Mouse (Mus musculus) neutrophil, adult 5-6 weeks (primary cell): Measurements from ENCODE around the gene Tmem102. TPM values are rescaled to one million over a fixed set of nuclear protein-coding genes. Genes with fewer than 3 reads are reported as not detected.

Experiments used
- ATAC-seq: fragments of 151-379, 151-347 bp; 2 replicates; pipeline ENCODE4 v1.8.0; 2017; ENCODE audit warnings: mild to moderate bottlenecking, moderate TSS enrichment; ENCODE audit not compliant: insufficient number of reproducible peaks, poor library complexity, low FRiP score, severe bottlenecking; ENCODE audit errors: extremely low read depth
- total RNA-seq: library from RNA; stranded (forward); fragments of 200-1000 nt; gene quantifications from 2 replicates; pipeline ENCODE4 v1.2.3, GENCODE M21; 2017

The Tmem102 gene
- total RNA-seq, 1 experiment from 2014 or later = 0.58 TPM

DNA sequence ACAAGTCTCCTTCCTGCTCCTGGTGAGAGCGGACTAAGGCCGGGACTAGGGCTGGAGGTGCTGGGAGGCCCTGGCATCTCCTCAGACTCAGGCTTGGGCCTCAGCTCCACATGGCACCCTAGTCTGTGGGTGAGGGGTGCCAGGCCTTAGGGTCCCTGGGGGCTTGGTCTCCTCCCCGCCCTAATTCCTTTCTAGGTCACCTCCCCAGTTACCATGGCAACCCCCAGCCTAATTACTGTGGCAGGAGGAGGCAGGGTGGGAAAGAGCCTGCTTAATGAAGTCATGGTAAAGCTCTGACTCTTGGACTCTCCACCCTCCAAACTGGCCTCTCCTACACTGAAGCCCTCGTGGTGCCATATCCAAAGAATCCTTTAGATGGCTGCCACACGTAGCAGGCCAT is 23.4 kb upstream of the Tmem102 start:
- no peak for ATAC-seq

DNA sequence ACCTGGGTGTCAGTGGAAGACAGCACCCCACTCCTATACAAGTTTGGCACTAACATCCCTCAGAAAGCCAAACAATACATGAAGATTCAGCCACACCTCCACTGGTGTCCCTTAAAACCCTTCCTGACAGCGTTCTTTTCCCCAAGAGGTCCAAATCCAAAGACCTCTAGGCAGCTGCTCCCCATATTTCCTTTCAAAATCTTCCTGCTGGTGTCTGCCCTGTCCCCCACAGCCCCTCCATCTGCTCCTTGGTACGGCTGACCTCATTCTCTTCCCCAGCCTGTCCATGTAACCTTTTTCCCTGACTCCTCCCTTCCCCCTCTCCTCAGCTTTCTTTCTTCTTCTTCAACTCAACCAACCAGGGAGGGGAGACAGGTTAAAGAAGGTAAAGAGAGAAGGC is 18.0 kb upstream of the Tmem102 start:
- ATAC-seq = no peak

DNA sequence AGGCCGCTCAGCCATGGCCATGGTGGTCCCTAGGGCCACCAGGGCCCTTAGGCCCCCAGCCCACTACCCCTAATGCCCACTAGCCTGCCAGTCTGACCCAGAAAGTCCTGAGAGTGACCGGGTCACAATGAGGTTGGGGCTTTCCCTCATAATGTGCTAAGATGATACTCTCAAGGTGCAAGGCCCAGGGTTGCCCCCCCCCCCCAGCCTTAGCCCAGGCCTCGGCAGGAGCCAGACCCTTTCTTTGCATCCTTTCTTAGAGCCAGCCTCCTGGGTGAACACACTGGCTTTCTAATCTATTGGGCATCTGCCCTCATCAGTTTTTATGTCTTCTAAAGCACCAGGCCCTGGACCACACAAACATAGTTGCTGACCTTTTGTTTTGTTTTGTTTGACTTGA is 16.7 kb upstream of the Tmem102 start, which contains the start of gene Spem1:
TSS of gene Spem1 (minus strand) at position 101 of the 400 bp plus-strand sequence.
- ATAC-seq = no peak

DNA sequence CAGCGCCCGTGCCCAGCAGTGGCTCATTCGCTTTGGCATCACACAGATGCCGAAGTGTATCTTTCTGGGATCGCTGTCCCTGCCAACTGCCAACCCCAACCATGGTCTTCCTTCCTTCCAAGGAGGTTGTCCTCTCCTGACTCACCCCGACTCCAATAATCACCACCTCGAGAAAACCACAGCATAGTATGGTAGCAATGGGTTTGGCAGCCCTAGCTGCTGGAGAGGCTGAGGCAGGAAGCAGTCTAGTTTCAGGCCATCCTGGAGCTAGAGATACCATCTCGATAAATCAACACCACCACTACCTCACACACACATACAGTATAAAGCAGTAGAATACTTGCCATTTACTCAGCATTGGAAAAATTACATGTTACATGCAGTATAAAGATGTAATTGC is 13.4 kb upstream of the Tmem102 start:
- no peak for ATAC-seq

DNA sequence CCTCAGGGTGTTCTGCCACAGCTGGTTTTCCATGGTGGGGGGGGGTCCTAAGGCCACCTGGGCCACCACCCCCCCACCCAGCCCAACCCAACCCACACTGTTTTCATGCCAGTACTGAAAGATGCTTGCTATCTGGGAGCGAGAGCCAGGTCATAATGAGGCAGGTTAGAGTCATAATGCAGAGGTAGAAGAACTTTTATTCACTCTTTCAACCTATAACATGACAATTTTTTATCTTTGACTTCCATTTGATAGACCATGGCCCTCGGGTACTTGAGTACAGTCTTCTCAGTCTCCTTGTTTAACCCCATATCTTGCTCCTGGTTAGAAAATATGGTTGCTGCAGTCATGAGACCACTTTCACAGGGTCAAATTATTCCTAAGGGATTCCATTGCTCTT is 12.9 kb upstream of the Tmem102 start, which contains the start of gene Spem2:
TSS of gene Spem2 (minus strand) at position 101 of the 400 bp plus-strand sequence.
- no peak for ATAC-seq

DNA sequence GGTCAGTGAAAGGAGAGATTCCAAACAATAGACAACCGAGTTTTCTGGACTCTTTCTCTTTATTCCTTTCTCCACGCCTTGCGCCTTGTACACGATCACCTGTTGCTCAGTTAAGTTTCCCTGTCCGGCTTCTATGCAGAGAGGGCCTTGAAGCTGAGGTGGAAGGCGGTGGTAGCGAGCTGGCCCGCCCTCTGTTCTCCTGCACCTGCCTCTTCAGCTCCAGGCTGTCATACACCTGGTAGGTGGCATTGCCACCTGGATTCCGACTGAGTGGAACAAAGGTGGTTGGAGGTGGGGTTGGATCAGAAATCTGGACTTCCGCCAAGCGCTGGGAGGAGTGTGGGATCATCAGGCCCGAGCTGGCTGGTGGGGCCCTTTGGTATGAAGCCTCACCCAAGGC is 11.1 kb upstream of the Tmem102 start:
- ATAC-seq = no peak

DNA sequence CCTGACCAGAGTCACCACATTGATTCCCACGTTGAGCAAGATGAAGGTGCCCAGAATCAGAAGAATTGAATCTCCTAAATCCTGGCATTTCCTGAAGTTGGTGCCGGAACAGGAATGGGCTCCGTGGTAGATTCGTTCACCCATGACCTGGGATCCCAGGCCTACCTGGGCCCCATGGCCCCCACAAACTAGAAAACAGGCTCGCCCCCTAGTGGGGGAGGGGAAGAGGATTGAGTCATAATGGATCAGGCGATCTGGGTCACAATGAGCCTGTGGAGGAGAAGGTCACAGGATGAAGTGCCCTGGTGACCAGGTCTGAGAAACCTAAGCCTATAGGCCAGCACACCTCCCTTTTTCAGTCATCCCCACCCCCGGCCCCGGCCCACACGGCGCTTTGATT is 9.7 kb upstream of the Tmem102 start, which contains the start of gene Gm39566:
TSS of gene Gm39566 (minus strand) at position 144 of the 400 bp plus-strand sequence.
- ATAC-seq = no peak

DNA sequence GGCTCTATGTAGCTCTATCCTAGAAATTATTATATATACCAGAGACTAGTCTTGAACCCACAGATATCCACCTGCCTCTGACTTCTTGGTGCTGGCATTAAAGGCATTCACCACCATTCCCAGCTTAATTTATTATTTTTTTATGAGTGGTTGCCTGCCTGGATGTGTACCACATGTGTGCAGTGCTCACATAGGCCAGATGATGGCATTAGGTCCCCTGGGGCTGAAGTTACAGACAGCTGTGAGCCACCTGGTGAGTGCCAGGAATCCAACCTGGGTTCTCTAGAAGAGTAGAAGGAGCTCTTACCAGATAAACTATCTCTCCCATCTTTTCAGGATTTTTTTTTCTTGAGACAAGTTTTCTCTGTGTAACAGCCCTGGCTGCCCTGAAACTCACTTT is 4.9 kb upstream of the Tmem102 start:
- ATAC-seq = no peak

DNA sequence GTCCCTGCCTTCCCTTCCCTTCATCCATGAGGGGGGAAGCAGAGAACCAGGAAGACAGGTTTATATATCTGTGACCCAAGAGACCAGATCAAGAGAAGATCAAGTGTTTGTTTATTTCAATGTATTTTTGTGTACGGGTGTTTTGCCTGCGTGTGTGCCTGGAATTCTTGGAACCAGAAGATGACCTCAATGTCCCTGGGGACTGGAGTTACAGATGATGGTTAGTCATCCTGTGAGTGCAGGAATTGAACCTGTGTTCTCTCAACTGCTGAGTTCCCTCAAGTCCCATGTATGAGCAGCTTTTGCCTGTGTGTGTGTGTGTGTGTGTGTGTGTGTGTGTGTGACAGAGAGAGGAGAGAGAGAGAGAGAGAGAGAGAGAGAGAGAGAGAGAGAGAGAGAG is 2.2 kb upstream of the Tmem102 start:
- no peak for ATAC-seq

DNA sequence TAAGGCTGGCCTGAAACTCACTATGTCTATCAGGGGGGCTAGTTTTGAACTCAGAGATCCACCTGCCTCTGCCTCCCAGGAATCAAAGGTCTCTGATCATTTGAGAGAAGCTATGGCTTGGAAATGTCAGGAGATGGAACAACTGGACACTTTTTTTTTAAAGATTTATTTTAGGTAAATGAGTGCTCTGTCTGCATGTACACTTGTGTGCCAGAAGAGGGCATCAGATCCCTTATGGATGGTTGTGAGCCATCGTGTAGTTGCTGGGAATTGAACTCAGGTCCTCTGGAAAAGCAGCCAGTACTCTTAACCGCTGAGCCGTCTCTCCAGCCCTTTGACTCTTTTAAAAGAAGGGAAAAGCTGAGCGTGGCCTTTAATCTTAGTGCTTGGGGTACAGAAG is 954 bp upstream of the Tmem102 start:
- no peak for ATAC-seq

DNA sequence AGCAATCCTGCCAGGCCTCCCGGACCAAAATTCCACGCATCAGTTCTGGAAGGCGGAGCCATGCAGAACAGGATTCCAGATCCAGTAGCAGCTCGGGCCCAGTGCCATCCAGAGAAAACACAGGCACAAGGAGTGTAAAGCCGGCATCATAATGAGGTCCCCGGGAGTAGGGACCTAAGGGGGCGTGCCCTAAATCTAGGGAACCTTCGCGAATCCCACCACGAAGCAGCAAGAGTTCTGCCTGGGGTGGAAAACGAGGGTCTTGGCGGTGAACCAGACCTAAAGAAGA is 828 bp downstream of the Tmem102 start:
- ATAC-seq = no peak

DNA sequence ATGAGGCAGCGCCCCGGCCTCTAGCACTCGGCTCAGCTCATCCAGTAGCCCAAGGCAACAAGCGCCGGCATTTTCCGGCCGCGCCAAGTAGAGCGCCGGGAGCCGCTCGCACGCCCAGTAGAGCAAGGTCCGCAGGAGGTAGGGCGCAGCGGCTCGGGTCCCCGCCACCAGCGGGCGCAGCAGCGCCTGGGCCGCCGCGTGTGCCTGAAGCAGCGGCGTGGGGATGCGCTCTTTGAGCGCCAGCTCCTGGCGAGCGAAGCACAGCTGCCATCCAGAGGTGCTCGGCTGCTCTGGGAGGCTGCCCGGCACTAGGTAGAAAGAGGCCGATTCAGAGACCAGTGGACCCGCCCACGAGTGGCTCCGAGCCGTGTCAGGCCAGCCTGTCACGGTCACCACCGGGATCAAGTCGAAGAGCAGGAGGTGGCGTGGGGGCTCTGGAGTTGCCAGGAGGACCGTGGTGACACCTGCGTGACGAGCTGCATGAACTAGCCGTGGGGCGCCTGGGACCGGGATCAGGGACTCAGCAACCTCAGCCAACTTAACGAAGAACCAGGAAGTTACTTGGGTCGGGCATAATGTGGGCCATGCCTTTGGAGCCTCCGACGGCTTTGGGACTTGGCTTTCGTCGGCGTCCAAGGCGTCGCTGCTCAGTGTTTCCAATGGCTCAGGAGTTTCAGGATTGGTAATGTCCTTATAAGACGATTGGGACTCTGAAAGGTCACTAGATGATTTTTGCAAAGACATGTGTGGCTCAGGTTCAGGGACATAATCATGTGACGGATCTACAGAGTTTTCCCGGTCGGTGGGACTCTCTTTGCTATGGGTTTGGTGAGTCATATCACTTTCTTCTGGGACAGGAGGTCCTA is 1.4 kb downstream of the Tmem102 start:
- ATAC-seq = peak; percentile 43

DNA sequence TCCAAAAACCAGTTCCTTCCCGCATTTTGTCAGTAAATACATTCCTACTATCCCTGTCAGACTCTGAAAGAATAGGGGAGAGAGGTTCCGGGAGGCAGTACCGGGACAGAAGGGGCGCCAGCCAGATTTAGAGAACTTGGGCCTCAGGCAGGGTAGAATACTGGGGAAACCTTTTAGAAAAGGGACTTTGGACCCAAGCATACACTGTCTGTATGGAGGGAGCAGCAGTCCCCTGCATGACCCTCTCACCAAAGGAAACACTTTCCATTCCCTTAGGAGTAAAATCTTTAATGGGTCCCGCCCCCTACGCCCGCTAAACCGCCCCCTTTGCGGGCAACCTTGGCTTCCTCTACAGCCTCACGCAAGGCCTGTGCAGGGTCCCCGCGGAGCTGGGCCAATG is 2.1 kb downstream of the Tmem102 start:
- ATAC-seq = no peak

DNA sequence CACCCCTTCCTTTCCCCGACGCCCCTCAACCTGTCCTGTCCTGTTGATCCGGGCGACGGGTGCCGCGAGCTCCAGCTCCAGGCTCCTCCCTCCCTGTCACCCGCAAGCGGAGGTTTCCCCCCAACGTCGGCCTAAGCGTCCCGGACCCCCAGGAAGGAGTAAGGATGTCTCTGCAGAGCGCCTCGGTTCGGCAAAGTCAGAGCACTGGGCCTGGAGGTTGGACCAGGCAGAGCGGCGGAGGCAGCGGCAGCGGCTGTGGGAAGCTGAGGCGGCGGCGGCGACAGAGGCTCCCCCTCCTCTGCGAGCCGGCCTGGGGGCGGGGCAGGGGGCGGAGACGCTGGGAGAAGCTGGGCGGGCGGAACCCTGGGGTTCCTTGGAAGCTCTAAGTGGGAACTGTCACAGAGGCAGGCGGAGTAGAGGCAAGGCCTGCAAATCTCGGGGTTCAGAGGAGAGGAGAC is 2.7 kb downstream of the Tmem102 start:
- no peak for ATAC-seq

DNA sequence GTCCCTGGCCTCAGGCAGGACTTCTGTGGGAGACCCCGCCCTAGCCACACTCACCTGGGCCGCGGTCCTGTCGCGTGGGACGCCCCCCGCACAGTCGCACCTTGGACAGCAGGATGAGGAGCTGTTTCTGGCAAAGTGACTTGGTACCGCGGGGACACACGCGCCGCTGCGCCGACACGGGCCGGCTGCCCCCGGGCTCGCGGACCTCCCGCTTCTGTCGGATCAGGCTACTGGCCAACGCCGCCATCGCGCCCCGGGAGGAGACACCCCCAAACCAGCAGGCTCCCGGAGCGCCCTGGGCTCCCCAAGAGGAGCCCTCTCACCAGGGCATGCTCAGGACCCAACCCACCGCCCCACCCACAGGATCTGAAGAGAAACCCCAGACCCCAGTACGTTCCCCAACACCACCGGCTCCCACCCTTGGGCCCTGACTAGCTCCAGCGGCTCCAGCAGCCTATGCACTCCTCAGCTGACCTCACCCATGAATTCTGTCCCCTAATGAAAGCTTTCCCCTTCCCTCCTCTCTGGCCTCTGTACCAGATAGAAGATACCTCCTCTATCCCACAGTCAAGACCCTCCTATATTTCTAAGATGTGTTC is 3.9 kb downstream of the Tmem102 start, which contains the start of gene Fgf11:
TSS of gene Fgf11 (minus strand) at position 479 of the 599 bp plus-strand sequence.
- ATAC-seq = no peak

DNA sequence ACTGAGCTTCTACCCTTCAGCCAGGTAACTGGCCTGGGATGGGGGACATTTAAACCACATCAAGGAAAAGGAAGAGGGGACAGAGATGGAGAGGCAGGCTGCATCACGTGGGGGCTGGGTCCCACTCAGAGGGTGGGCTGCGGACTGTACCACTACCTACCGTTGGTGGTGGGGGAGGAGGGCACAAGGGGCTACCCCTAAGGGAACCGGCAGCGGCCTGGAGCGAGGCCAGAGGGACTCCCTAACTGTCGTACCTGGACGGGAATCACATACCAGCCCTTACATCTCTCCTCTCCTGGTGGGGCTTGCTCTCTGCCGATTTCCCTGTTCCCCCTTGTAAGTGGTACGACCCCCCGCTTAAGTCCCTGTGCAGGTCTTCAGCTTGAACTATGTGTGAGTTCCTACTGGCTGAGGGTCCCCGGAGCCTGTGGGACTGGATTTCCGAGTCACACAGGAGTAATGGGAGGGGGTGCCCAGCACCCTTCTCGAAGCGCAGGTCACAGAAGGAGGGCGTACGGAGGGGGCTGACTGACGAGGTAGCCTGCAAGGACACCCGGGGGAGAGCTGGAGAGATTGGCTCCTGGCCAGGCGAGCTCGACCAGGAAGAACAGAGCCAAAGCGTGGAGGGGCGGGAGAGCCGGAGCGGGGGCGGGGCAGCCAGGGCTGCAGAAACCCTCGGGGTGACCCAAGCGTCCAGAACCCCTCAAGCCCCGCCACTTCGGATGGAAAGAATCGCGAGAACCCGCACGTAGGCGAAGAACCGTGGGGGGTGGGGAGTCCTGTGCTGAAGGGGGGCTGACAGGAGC is 4.8 kb downstream of the Tmem102 start:
- ATAC-seq = no peak

DNA sequence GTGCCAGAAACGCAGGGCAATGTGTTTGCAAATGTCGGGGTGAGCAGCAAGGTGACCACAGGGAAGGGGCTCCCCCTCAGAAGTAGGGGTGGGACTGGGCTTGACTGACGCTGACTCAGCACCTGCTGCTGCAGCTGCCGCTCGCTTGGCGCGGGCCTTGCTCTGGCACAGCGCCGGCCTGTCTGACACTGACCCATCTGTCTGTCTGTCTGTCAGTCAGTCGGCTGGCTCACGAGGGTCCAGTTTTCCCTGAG is 5.4 kb downstream of the Tmem102 start:
- ATAC-seq = no peak

DNA sequence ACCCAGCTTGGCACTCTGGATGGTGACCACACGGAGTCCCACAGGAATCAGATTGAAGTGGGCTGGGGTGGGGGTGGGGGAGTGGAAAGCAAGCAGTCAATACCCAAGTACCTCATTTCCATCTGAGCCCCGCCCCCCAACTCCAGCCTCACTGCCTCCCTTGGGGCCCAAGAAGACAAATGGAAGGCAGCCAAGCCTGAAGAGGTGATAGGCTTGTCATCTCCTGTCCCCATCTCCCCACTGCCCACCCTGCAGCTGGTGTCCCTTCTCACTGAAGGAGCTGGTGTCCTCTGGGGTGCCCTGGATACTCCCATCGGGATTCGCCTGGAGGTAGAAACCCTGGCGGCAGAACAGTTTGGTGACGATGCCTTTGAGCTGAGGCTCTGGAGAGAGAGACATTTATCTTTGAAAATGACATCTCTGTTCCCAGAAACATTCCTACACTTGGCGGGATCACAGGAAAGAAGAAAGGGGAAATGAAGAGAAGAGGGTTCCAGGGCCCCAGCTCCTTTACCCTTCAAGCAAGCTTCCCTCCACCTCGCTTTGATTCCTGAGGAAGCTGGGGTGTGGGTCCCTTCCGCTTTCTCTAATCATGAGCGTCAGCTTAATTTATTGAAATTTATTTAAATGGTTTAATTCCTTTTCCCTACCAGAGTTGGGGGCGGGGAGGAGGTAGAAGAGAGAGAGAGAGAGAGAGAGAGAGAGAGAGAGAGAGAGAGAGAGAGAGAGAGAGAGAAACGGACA is 5.9 kb downstream of the Tmem102 start:
- no peak for ATAC-seq

DNA sequence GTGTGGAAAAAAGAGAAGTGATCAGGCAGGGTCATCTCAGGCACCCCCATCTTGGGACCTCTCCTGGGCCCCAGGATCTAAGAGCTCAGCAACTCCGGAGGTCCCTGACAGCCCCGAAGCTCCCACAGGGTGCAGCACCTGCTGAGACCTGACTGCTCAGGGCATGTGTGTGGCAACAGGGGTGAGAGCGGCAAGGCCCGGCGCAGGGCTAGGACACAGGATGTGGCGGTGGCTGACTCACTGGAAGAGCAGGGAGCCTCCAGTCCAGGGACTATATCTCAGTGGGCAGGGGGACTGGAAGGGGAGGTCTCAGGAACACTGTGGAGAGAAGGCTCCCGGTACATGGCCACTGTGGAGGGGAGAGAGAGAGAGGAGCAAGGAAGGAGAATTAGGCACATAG is 7.5 kb downstream of the Tmem102 start:
- no peak for ATAC-seq
